Mouse (Mus musculus): ENCODE results near the gene Gstp2. TPM values are rescaled to one million over a fixed set of nuclear protein-coding genes. Genes with fewer than 3 reads are reported as not detected.

Gene Gstp2
- polyA plus RNA-seq, 1 experiment from 2014 or later: 151 TPM

DNA sequence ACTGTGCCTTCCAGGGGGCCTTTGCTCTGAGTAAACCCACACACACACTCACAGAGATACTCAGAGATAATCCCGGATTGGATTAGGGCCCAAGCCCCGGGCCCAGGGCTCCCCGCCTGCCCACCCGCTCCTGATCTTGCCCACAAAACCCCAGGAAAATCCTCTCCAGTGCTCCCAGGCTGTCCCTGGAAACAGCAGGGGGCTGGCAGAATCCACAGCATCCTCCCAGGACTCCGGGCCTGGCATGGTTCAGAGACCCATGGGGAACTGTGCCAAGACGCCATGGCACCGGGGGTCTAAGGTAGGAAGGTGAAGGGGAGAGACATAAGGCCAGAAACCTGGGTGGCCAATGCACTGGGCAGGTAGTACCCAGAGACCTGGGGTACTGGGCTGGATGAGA, 37.5 kb upstream of the Gstp2 start:
- Histone ChIP-seq H3K4me3 (ENCODE audit: low read depth, low read length) (no peak overlapping the region), H3K4me2 (replicated peaks; ENCODE audit: low read depth) (no peak overlapping the region), H3K4me1 (replicated peaks; ENCODE audit: control insufficient read depth, insufficient read depth, low read length) (no peaks in the 10 kb centered on the region), H3K36me3 (ENCODE audit: control insufficient read depth, insufficient read depth) (no peaks in the 10 kb centered on the region), H3K27ac (ENCODE audit: low read depth, low read length) (no peak overlapping the region), H3K9ac (ENCODE audit: low read depth, low read length) (no peak overlapping the region), H3K9me3 (ENCODE audit: control insufficient read depth) (no peaks in the 10 kb centered on the region), H3K27me3 (replicated peaks; ENCODE audit: control insufficient read depth, insufficient read depth, low read length) (no peaks in the 10 kb centered on the region)
- ATAC-seq: no peak
- 80% methylated on average over 7 of the region's 7 CpGs for WGBS
- TF ChIP-seq CTCF (IDR thresholded peaks at IDR 0.05; ENCODE audit: low read depth): no peak

DNA sequence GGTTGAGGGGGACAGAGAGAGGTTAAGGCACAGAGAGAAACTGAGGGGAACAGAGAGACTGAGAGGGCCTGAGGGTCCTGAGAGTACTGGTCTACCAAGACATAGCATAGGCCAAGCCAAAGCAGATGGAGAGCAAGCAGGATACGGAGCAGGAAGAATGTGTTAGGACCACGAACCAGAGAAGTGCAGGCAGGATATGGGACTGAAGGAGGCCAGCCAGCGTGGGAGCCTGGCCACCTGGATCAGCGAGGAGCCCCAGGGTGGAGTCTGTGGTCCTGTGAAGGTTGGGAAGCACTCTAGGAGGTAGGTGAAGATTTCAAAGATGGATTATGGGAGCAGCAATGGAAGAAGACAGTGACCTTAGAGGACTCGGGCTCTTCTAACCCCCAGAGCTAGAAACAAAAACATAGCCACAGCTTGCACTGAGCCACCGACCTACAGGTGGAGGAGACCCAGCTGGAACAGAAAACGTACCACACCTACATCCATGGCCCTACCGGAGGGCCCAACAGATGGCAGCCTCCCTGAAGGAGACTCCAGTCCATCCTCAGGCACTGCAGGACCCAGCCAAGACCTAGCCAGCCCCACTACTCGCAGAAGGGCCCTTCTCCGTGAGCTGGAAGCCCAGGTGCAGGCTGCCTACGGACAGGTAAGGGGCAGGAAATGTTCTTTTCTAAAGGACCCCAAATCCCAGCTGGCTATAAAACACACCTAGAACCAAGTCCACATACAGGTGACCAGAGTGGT, 36.6 kb upstream of the Gstp2 start:
- Histone ChIP-seq H3K4me3 (ENCODE audit: low read depth, low read length) (no peak overlapping the region), H3K4me1 (replicated peaks; ENCODE audit: control insufficient read depth, insufficient read depth, low read length) (no peaks in the 10 kb centered on the region), H3K4me2 (replicated peaks; ENCODE audit: low read depth) (no peak overlapping the region), H3K9me3 (ENCODE audit: control insufficient read depth) (no peaks in the 10 kb centered on the region), H3K27me3 (replicated peaks; ENCODE audit: control insufficient read depth, insufficient read depth, low read length) (no peaks in the 10 kb centered on the region), H3K36me3 (ENCODE audit: control insufficient read depth, insufficient read depth) (no peaks in the 10 kb centered on the region), H3K27ac (ENCODE audit: low read depth, low read length) (no peak overlapping the region), H3K9ac (ENCODE audit: low read depth, low read length) (no peak overlapping the region)
- no peak for TF ChIP-seq CTCF (IDR thresholded peaks at IDR 0.05; ENCODE audit: low read depth)
- no peak for ATAC-seq
- WGBS: 79% methylated on average over 11 of the region's 11 CpGs

DNA sequence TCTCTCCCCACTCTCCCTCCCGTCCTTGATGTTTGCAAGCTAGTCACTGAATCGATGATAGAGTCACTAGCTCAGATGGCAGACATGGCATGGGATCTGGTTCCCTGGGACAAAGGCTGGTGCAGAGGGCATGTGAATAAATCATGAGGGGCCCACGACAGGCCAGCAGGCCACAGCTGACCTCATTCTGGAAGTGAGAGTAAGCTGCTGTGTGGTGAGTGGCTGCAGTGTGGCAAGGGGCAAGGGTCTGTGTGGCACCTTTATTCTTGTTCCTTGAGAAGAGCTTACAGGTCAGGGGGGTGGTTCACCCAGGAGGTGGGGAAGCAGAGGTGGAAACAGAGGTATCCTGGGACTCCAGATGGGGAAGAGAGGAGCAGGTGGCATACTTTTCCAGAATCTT, 35.6 kb upstream of the Gstp2 start, which contains the start of gene Cabp2:
TSS of gene Cabp2 (plus strand) at position 185 of the 400 bp plus-strand sequence.
- no peaks in the 10 kb centered on the region for H3K9me3 ChIP-seq (ENCODE audit: control insufficient read depth)

DNA sequence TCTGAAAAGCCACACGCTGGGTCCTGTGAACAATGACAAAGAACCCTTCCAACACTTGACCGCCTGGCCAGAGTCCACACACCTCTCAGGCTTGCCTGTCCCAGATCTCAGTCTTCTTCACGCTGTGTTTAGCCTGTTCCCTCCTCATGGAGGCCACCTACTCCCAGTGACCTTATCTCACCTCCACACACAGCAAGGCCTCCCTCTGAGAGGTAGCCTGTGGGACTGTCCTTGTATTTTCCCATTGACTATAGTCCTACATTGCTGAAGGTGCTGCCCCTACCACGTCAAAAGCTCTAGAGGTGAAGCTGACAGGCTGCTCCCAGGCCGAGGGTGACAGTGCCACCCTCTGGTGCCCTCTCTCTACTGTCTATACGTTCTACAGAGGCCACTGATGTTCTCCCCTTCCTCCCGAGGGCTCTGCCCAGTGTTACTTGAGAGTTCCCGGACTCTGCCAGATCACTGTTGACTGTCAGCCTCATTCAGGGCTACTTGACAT, 34.7 kb upstream of the Gstp2 start:
- no peaks in the 10 kb centered on the region for H3K4me1 ChIP-seq (replicated peaks; ENCODE audit: control insufficient read depth, insufficient read depth, low read length)
- ATAC-seq: no peak
- no peak overlapping the region for H3K9ac ChIP-seq (ENCODE audit: low read depth, low read length)
- no peak overlapping the region for H3K27ac ChIP-seq (ENCODE audit: low read depth, low read length)
- H3K4me2 ChIP-seq (replicated peaks; ENCODE audit: low read depth): no peak overlapping the region
- H3K4me3 ChIP-seq (ENCODE audit: low read depth, low read length): no peak overlapping the region
- peak; percentile 60 for TF ChIP-seq CTCF (IDR thresholded peaks at IDR 0.05; ENCODE audit: low read depth)
- no peaks in the 10 kb centered on the region for H3K27me3 ChIP-seq (replicated peaks; ENCODE audit: control insufficient read depth, insufficient read depth, low read length)
- H3K9me3 ChIP-seq (ENCODE audit: control insufficient read depth): no peaks in the 10 kb centered on the region
- 67% methylated on average over 8 of the region's 8 CpGs for WGBS
- H3K36me3 ChIP-seq (ENCODE audit: control insufficient read depth, insufficient read depth): no peaks in the 10 kb centered on the region

More for the DNA sequence above, 35.6 kb upstream of the Gstp2 start, which contains the start of gene Cabp2:
- H3K27ac ChIP-seq (ENCODE audit: low read depth, low read length): no peak within 1 kb of the TSS
- no peak for ATAC-seq
- H3K9ac ChIP-seq (ENCODE audit: low read depth, low read length): no peak within 1 kb of the TSS
- TF ChIP-seq CTCF (IDR thresholded peaks at IDR 0.05; ENCODE audit: low read depth): no peak
- H3K4me3 ChIP-seq (ENCODE audit: low read depth, low read length): no peak within 1 kb of the TSS
- no peak within 1 kb of the TSS for H3K4me2 ChIP-seq (replicated peaks; ENCODE audit: low read depth)
- H3K4me1 ChIP-seq (replicated peaks; ENCODE audit: control insufficient read depth, insufficient read depth, low read length): no peaks in the 10 kb centered on the region
- WGBS: 70% methylated on average over 3 of the region's 3 CpGs
- no peaks in the 10 kb centered on the region for H3K27me3 ChIP-seq (replicated peaks; ENCODE audit: control insufficient read depth, insufficient read depth, low read length)
- H3K36me3 ChIP-seq (ENCODE audit: control insufficient read depth, insufficient read depth): no peaks in the 10 kb centered on the region

DNA sequence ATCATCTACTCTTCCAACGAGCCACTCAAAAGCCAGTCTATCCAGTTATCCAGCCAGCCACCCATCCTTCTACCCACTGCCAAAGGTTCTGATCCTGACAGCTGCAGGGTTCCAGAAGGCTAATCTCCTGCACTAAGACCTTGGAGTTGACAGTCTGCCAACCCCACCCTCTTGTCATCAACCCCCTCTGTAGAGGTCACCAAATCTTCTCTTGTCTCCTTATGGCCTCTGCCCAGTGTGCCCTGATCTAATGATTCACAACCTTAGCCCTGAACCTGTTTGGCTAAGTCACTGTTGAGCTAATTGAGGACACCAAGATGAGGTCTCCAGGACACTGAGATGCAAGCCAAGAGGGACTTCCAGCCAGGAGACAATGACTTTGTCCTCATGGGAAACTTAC, 33.8 kb upstream of the Gstp2 start:
- ATAC-seq: no peak
- TF ChIP-seq CTCF (IDR thresholded peaks at IDR 0.05; ENCODE audit: low read depth): no peak
- Histone ChIP-seq H3K9me3 (ENCODE audit: control insufficient read depth) (no peaks in the 10 kb centered on the region), H3K27me3 (replicated peaks; ENCODE audit: control insufficient read depth, insufficient read depth, low read length) (no peaks in the 10 kb centered on the region), H3K4me2 (replicated peaks; ENCODE audit: low read depth) (no peak overlapping the region), H3K4me1 (replicated peaks; ENCODE audit: control insufficient read depth, insufficient read depth, low read length) (no peaks in the 10 kb centered on the region), H3K4me3 (ENCODE audit: low read depth, low read length) (no peak overlapping the region), H3K36me3 (ENCODE audit: control insufficient read depth, insufficient read depth) (no peaks in the 10 kb centered on the region), H3K9ac (ENCODE audit: low read depth, low read length) (no peak overlapping the region), H3K27ac (ENCODE audit: low read depth, low read length) (no peak overlapping the region)
- WGBS: 84% methylated on average over 1 of the region's 1 CpGs

DNA sequence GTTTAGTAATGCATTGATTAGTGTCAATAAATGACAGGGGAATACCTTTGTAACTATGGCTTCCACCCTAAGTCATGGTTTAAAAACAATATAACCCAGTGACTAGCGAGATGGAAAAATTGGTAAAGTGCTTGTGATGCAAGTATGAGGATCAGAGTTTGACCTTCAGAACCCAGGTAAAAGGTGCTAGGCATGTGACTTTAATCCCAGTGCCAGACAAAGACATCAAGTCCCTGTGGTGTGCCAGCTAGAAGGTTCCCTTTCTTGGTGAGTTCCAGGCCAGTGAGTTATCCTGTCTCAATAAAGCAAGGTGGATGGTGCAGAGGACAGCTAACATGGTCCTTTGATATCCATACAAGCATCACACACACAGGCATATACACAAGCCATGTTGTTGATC, 29.7 kb upstream of the Gstp2 start:
- H3K27ac ChIP-seq (ENCODE audit: low read depth, low read length): no peak overlapping the region
- TF ChIP-seq CTCF (IDR thresholded peaks at IDR 0.05; ENCODE audit: low read depth): no peak
- H3K4me3 ChIP-seq (ENCODE audit: low read depth, low read length): no peak overlapping the region
- H3K9me3 ChIP-seq (ENCODE audit: control insufficient read depth): no peaks in the 10 kb centered on the region
- H3K4me1 ChIP-seq (replicated peaks; ENCODE audit: control insufficient read depth, insufficient read depth, low read length): no peaks in the 10 kb centered on the region
- H3K36me3 ChIP-seq (ENCODE audit: control insufficient read depth, insufficient read depth): no peaks in the 10 kb centered on the region
- 67% methylated on average over 1 of the region's 1 CpGs for WGBS
- no peak for ATAC-seq
- H3K27me3 ChIP-seq (replicated peaks; ENCODE audit: control insufficient read depth, insufficient read depth, low read length): no peaks in the 10 kb centered on the region
- H3K4me2 ChIP-seq (replicated peaks; ENCODE audit: low read depth): no peak overlapping the region
- H3K9ac ChIP-seq (ENCODE audit: low read depth, low read length): no peak overlapping the region
